Mouse (Mus musculus) intestine, postnatal 0 days (tissue): ENCODE data around the gene Aox2. TPM values are rescaled to one million over a fixed set of nuclear protein-coding genes. Genes with fewer than 3 reads are reported as not detected.

Experiments used
- ATAC-seq: fragments of 200-750 bp; cut with Nextera tagmentation; 2 replicates; pipeline ENCODE4 v1.8.0; 2017; ENCODE audit warnings: mild to moderate bottlenecking, moderate TSS enrichment, moderate library complexity
- H3K27ac ChIP-seq: fragments of 300-500 bp; sonication (generic); 2 replicates; pipeline ENCODE4 v1.5.1; 2014; ENCODE audit warnings: mild to moderate bottlenecking, low read depth, low read length, moderate library complexity
- H3K27me3 ChIP-seq: fragments of 300-500 bp; sonication (generic); replicated peaks from 2 replicates; pipeline ENCODE4 v1.6.1; 2014; ENCODE audit warnings: low read length, mixed read lengths; ENCODE audit not compliant: control insufficient read depth, insufficient read depth
- H3K36me3 ChIP-seq: fragments of 300-500 bp; sonication (generic); 2 replicates; pipeline ENCODE4 v1.6.1; 2014; ENCODE audit warnings: mild to moderate bottlenecking, moderate library complexity; ENCODE audit not compliant: control insufficient read depth, insufficient read depth
- H3K4me1 ChIP-seq: fragments of 300-500 bp; sonication (generic); replicated peaks from 2 replicates; pipeline ENCODE4 v1.6.1; 2014; ENCODE audit warnings: antibody characterized with exemption, low read length, mixed read lengths; ENCODE audit not compliant: control insufficient read depth, insufficient read depth
- H3K4me2 ChIP-seq: fragments of 300-500 bp; sonication (generic); replicated peaks from 2 replicates; pipeline ENCODE4 v1.6.1; 2014; ENCODE audit warnings: low read depth, mild to moderate bottlenecking, moderate library complexity
- H3K4me3 ChIP-seq: fragments of 300-500 bp; sonication (generic); 2 replicates; pipeline ENCODE4 v1.5.1; 2014; ENCODE audit warnings: low read depth, low read length
- H3K9ac ChIP-seq: fragments of 300-500 bp; sonication (generic); 2 replicates; pipeline ENCODE4 v1.6.1; 2014; ENCODE audit warnings: mild to moderate bottlenecking, low read depth, low read length
- H3K9me3 ChIP-seq: fragments of 300-500 bp; sonication (generic); 2 replicates; pipeline ENCODE4 v1.6.1; 2016; ENCODE audit warnings: mixed run types; ENCODE audit not compliant: control insufficient read depth
- CTCF ChIP-seq: sonication (generic); IDR thresholded peaks from 2 replicates; pipeline ENCODE4 v1.5.1; 2016; ENCODE audit warnings: low read depth, mild to moderate bottlenecking, control low read depth, antibody characterized with exemption, moderate library complexity
- WGBS: fragments of 180-500 bp; shearing (Covaris S2); extraction: QIAGEN DNeasy Blood & Tissue Kit; methylation state at CpG from one replicate; pipeline ENCODE4 v1.1.7; 2014; 5-methylcytosine and 5-hydroxymethylcytosine counted together
- polyA plus RNA-seq: library from polyadenylated mRNA; unstranded; fragments of >200 nt; fragmentation: Nextera tagmentation; extraction: Ambion mirVana; gene quantifications from 2 replicates; pipeline ENCODE4 v1.2.1, GENCODE M21; 2015

Aox2 gene
- polyA plus RNA-seq, 1 experiment from 2014 or later, result 0.10 TPM

- WGBS, result 83% methylated on average over 7 of the region's 7 CpGs
- no peaks in the 10 kb centered on the region for H3K4me1 ChIP-seq
- no peak for TF ChIP-seq CTCF
- H3K36me3 ChIP-seq, result no peaks in the 10 kb centered on the region
- H3K27ac ChIP-seq, result no peak overlapping the region
- no peak overlapping the region for H3K4me3 ChIP-seq
- no peak for ATAC-seq
- no peaks in the 10 kb centered on the region for H3K27me3 ChIP-seq
- no peak overlapping the region for H3K9ac ChIP-seq
- H3K9me3 ChIP-seq, result no peaks in the 10 kb centered on the region
- no peak overlapping the region for H3K4me2 ChIP-seq
Observed at GRCm38 (mm10) chr1:58311221-58311864, 33.2 kb downstream of the Aox2 start.

DNA sequence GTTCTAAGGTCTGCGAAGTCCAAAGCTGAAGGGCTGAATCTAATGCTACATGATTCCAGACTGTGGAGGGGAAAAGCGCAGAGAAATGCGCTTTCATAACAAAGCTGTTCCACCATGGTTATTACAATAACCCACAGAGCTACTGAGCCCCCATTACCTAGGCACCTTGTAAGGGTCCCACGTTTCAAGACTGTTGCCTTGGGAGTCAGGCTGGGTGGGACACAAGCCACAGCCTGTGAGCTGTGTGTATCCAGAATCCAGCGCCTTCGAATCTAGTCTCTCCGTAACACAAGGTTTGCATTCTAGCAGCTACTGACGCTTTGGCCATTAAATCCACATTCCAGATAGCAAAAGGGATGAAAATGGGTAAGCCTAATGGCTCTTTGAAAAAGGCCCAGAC lies 35.0 kb downstream of the Aox2 start:
- no peak overlapping the region for H3K27ac ChIP-seq
- H3K9ac ChIP-seq, result no peak overlapping the region
- no peaks in the 10 kb centered on the region for H3K36me3 ChIP-seq
- 91% methylated on average over 8 of the region's 8 CpGs for WGBS
- no peak for TF ChIP-seq CTCF
- no peak for ATAC-seq
- no peaks in the 10 kb centered on the region for H3K9me3 ChIP-seq
- H3K4me1 ChIP-seq, result no peaks in the 10 kb centered on the region
- H3K4me2 ChIP-seq, result no peak overlapping the region
- H3K4me3 ChIP-seq, result no peak overlapping the region
- H3K27me3 ChIP-seq, result no peaks in the 10 kb centered on the region

DNA sequence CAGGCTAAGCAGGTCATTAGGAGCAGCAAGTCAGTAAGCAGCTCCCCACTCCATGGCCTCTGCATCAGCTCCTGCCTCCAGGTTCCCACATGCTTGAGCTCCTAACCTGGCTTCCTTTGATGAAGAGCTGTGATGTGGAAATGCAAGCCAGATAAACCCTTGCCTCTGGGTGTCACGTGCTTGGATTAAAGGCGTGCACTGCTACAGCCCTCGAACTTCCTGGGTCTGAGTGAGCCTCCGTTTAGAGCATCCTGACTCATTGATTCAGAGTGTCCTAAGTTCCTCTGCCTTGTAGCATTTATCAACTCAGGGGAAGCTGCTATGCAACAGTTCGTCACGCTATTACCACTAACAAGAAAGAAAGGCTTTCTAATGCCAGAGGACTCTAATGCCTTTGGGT lies 37.4 kb downstream of the Aox2 start:
- Histone ChIP-seq H3K27ac (no peak overlapping the region), H3K27me3 (no peaks in the 10 kb centered on the region), H3K4me3 (no peak overlapping the region), H3K9me3 (no peaks in the 10 kb centered on the region), H3K4me1 (no peaks in the 10 kb centered on the region), H3K4me2 (no peak overlapping the region), H3K9ac (no peak overlapping the region), H3K36me3 (no peaks in the 10 kb centered on the region)
- ATAC-seq, result no peak
- TF ChIP-seq CTCF, result no peak
- WGBS, result 64% methylated on average over 6 of the region's 6 CpGs

DNA sequence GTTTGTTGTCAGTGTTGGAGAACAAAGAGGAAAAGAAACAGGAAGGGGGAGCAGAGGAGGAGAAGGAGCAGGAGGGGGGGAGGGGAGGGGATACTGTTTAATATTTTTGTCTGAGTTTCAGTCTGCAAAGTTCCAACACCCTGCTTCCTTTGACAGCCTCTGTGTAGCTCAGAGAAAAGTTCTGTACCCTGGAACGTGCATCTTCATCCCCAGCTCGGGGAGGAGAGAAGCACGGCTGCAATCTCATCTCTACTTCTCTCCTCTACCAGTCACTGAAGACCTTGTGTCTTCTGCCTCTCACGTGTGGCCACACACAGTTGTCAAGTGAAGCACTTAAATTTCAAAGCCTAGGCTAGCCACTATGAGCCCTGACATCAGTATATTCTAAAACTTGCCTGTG lies 55.1 kb downstream of the Aox2 start:
- Histone ChIP-seq H3K27ac (no peak overlapping the region), H3K4me1 (no peaks in the 10 kb centered on the region), H3K4me2 (no peak overlapping the region; the same call in 1 of the 2 replicates), H3K36me3 (no peaks in the 10 kb centered on the region), H3K9ac (no peak overlapping the region), H3K4me3 (no peak overlapping the region), H3K9me3 (peaks cover 3% of the 10 kb centered on the region; the same call in 1 of the 2 replicates), H3K27me3 (no peaks in the 10 kb centered on the region)
- ATAC-seq, result no peak
- no peak for TF ChIP-seq CTCF
- 30% methylated on average over 4 of the region's 4 CpGs for WGBS

- Histone ChIP-seq H3K27me3 (no peaks in the 10 kb centered on the region), H3K36me3 (no peaks in the 10 kb centered on the region), H3K9ac (no peak overlapping the region), H3K4me2 (no peak overlapping the region), H3K4me3 (no peak overlapping the region), H3K4me1 (no peaks in the 10 kb centered on the region), H3K27ac (no peak overlapping the region), H3K9me3 (peaks cover 3% of the 10 kb centered on the region; the same call in 1 of the 2 replicates)
- no peak for TF ChIP-seq CTCF
- no peak for ATAC-seq
- WGBS, result 80% methylated on average over 1 of the region's 1 CpGs
Observed at GRCm38 (mm10) chr1:58339901-58340300, 61.8 kb downstream of the Aox2 start.

DNA sequence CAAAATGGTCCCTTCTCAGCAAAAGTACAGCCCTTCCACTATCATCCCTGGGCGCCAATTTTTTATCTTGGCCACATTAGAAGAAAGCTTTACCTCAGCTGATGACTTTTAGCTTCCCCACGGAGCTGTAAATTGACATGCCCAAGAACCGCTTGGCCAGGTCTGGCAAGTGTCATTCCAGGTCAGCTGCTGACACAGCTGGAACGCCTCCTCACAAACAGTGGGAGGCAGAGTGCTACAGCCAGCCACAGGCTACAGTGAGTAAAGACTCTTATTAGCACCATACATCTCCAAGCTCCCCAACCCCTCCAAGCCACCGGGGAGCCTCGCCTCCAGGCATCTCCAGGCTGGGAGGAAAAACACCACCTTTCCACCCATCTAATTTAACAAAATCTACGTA lies 63.5 kb downstream of the Aox2 start:
- no peaks in the 10 kb centered on the region for H3K36me3 ChIP-seq
- TF ChIP-seq CTCF, result no peak
- H3K4me1 ChIP-seq, result no peaks in the 10 kb centered on the region
- H3K4me2 ChIP-seq, result no peak overlapping the region
- no peak for ATAC-seq
- no peak overlapping the region for H3K4me3 ChIP-seq
- WGBS, result 31% methylated on average over 7 of the region's 7 CpGs
- H3K9me3 ChIP-seq, result peaks cover under 1% of the 10 kb centered on the region; the same call in 1 of the 2 replicates
- no peak overlapping the region for H3K9ac ChIP-seq
- no peaks in the 10 kb centered on the region for H3K27me3 ChIP-seq
- no peak overlapping the region for H3K27ac ChIP-seq
